Mouse (Mus musculus): ENCODE measurements around the gene Lpcat2b.

Lpcat2b gene

GRCm38 (mm10) chr5:107447977-107448376 is 16.6 kb downstream of the Lpcat2b start:
- DNase-seq (ENCODE audit: low read depth, low spot score): no peak

- no peak for DNase-seq (ENCODE audit: low read depth, low spot score)
Measured at GRCm38 (mm10) chr5:107448784-107449183, 17.4 kb downstream of the Lpcat2b start.

- DNase-seq (ENCODE audit: low read depth, low spot score): no peak
Measured at GRCm38 (mm10) chr5:107449620-107450019, 18.3 kb downstream of the Lpcat2b start.

GRCm38 (mm10) chr5:107450299-107450698 is 18.9 kb downstream of the Lpcat2b start:
- DNase-seq (ENCODE audit: low read depth, low spot score): no peak

GRCm38 (mm10) chr5:107462147-107463076 is 31.1 kb downstream of the Lpcat2b start:
- DNase-seq (ENCODE audit: low read depth, low spot score): no peak

DNA sequence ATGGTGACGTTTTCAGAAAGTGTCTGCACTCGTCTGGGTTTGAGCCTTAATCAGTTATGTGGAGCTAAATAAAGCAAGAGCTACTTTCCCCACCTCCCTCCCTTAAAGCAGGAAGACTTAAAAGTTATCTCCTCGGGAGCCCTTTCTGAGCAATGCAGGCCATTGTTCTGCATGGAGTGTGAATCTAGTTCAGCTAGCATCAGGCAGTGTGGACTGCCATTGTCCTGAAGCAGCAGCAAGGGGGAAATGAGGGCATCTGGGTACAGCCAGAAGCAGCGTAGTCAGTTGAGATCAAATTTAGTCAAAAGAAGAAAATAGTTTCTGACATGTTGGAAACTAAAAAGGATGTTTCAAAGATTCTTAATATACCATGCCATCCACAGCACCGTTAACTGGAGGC is 35.2 kb downstream of the Lpcat2b start:
- DNase-seq (ENCODE audit: low read depth, low spot score): no peak

- no peak for DNase-seq (ENCODE audit: low read depth, low spot score)
Measured at GRCm38 (mm10) chr5:107467098-107467497, 35.7 kb downstream of the Lpcat2b start.

- no peak for DNase-seq (ENCODE audit: low read depth, low spot score)
Measured at GRCm38 (mm10) chr5:107470600-107471329, 39.4 kb downstream of the Lpcat2b start.

DNA sequence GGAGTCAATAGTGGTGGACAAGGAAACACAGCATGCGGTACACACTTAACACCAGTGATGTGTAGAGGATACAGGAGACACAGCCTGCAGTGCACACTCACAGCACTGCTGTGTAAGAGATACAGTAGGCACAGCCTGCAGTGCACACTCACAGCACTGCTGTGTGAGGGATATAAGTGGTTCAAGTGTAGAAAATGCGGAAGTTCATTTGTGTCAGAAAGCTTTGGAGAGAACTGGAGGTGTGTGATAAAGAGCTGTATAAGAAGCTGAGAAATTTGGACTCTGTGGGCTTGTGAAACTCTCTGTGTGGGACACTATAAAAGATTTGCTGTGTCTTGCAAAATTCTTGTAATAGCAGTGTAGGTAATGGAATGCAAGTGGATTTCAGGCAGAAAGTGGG is 48.8 kb downstream of the Lpcat2b start:
- no peak for DNase-seq (ENCODE audit: low read depth, low spot score)

Data from embryo, embryonic 11.5 days (tissue).